Mouse (Mus musculus) kidney, adult 2 months (tissue): ENCODE measurements around the gene Acbd5.

ENCODE experiments used
- CTCF ChIP-seq: fragments of 200-500 bp; conservative IDR thresholded peaks from 2 replicates; pipeline ENCODE4 v1.5.1; 2011; ENCODE audit warnings: low read depth, mild to moderate bottlenecking, control low read depth, low read length, moderate library complexity, mixed read lengths; ENCODE audit not compliant: insufficient read depth, insufficient read length
- POLR2A ChIP-seq: fragments of 200-500 bp; IDR thresholded peaks from one replicate; pipeline ENCODE4 v1.6.1; 2011; ENCODE audit warnings: low read depth, low read length, control low read depth

- TF ChIP-seq CTCF (no peak), POLR2A (no peak)
These were observed 46.2 kb upstream of the Acbd5 start for GRCm38 (mm10) chr2:23021721-23022120.
